Mouse (Mus musculus) frontal cortex, postnatal 36 days (tissue): ENCODE data around the gene Cdc42ep1.
"Not testable (repeated sequence)": the region's sequence is repeated elsewhere in the genome, so short reads cannot be mapped to it uniquely, and the experiment has no call there.

Experiments
- DNase-seq, 2 experiments: peaks; one replicate each; pipeline ENCODE4 v3.0.0; 2022; ENCODE audit warnings: low spot score in 2 of 2

The Cdc42ep1 gene

DNA sequence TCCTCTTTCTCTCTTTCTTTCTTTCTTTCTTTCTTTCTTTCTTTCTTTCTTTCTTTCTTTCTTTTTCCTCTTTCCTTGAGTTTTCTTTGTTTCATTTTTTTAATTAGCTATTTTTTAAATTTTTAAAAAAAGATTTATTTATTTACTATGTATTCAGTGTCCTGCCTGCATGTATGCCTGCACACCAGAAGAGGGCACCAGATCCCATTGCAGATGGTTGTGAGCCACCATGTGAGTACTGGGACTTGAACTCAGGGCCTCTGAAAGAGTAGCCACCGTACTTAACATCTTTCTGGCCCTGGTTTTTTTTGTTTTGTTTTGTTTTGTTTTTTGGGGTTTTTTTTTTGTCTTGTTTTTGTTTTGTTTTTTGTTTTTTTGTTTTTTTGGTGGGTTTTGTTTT, 12.8 kb upstream of the Cdc42ep1 start:
- DNase-seq: no peak

DNA sequence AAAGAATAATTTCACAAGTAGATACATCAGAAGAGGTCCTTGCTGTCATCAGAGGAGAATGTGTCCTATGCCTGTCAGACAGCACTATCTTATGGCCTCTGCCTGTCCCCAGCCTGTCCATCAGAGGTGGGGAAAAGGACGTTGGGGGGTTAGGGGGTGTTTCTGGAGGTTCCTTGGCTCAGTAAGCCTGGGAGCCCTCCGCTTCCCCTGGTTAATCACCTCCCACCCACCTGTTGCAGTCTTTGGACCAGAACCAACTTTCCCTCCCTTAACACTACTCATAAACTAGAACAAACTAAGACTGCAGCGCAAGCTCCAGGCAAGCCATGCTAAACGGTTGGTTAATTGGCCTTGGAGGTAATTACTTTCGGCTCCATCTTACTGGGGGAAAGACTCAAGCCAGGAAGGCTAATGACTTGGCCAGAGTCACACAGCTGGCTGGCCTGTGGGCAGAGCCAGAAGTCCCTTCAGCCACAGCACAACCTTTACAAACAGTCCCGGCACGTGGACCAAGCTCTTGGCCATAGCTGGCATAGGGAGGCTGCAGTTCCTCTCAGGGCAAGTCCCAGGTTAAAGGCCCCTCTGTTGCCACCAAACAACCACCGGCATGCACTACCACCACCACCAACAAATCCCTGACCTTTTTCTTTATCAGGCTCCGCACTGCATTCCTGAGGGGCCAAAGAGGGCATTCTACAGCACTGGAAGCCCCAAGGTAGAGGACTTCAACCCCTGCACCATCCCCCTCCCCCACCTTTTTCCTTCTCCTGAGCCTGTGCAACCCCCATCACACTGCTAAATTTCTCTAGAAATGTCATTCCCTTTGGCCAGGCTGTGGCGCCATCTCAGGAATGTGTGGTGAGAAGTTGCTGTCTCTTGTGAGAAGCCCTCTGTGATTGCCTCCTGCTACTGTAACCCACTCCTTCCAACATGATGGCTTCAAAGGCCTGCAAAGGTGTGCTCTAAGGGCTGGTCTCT, 11.4 kb upstream of the Cdc42ep1 start:
- no peak for DNase-seq

DNA sequence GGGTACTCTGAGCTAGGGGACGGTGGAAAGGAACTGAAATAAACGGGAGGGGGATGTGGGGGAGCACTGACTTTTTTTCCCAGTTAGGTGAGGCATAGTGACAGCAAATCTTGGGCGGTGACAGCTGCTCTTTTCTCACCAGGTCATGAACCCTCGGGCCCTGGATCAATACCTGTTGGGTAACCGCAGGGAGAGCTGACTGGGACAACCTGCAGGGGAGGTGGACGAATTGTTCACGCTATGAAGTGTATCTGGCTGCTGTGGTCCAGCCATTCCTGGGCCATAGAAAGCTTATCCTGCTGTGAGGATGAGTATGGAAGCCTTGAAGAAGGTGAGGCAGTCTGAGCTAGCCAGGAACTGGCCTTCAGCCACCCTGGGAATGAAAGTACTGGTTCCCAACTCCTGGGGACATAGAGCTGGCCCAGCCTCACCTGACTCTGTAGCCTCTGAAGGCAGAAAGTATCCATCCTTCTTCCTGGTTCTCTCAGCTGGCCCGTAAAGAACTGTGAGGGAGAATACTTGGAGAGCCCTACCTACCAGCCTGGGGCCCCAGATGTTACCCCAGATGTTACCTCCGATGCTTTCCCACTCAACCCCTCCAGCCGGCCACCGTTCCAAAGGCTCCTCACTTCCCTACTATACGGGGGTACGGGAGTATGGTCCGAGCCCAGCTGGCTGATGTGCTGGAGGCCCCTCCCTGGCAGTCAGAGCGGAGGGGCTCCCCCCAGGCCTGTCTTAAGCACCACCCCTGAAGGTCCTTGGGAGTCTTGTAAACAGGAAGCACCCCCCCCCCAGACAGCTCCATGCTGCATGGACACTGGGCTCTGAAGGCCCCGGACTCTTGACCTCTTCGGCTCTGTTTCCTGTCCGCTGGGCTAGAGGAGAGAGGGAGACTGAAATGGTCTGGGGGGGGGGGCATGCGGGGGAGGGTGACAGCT, 10.4 kb upstream of the Cdc42ep1 start:
- DNase-seq: no peak

DNA sequence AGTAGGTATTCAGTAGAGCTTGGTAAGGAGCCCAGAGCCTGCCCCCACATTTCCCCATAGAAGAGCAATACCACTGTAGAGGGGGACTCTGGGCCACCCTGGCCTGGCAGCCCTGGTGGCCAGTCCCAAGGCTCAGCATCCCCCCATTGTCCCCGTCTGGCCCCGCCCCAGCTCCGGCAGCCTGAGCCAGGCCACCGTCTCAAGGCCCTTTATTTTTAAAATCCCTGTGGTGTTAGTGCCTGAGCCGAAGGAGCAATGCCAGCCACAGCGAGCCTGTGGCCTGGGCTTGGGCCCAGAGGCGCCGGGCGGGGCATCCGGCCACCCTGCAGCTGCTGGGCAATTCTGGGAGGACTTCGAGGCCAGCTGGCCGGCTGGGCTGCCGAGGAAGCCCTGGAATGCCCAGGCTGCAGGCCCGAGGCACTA, 9.7 kb upstream of the Cdc42ep1 start:
- peak; percentile 55 to 66 for DNase-seq

DNA sequence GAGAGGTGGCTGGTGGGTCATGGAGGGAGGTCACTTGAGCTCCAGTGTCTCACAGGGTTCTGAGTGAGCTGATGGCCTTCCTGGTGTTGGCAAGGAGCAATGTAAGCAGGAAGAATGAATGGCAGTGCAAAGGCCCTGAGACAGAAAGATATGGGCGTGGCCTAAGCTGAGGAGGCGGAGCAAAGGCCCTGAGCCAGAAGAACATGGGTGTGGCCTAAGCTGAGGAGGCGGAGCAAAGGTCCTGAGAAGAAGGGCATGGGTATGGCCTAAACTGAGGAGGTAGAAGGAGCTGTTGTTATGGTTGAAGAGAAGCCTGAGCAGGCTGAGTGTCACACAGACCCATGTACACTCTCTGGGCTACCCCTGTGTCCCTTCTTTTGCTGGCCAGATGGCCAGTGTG, 8.8 kb upstream of the Cdc42ep1 start:
- no peak for DNase-seq

DNA sequence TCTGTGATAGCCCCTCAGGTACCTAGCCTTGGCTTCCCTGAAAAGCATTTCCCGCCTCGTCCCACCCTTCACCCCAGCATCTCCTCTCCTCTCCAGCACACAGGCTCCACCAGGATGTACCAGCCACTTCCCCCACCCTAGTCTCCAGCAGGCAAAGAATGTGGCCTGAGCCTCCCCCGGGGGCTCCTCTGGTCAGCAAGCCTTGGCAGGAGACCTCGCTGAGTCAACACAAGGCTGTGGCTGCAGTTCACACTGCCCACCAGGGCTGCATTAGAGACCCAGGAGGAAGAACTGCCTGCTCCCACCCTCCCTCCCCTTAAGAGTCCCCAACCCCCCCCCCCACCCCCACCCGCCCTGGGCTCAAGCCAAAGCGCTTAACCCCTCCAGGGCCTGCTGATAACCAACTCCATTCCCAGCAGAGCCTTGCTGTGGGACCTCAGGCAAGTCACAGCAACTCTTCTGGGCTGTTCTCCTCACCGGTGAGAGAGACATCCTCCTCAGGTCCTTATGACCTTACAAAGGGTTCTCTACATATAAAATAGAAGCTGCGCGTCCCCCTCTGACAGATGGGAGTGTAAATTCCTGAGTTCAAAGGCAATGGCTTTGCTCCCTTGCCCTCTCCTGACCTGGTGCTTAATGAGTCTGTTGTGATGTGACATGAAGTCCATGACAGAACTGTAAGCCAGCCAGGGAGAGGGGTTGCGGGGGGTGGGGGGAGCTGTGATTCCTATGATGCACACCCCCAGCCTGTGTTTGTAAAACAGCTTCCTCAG, 8.0 kb upstream of the Cdc42ep1 start:
- DNase-seq: no peak

DNA sequence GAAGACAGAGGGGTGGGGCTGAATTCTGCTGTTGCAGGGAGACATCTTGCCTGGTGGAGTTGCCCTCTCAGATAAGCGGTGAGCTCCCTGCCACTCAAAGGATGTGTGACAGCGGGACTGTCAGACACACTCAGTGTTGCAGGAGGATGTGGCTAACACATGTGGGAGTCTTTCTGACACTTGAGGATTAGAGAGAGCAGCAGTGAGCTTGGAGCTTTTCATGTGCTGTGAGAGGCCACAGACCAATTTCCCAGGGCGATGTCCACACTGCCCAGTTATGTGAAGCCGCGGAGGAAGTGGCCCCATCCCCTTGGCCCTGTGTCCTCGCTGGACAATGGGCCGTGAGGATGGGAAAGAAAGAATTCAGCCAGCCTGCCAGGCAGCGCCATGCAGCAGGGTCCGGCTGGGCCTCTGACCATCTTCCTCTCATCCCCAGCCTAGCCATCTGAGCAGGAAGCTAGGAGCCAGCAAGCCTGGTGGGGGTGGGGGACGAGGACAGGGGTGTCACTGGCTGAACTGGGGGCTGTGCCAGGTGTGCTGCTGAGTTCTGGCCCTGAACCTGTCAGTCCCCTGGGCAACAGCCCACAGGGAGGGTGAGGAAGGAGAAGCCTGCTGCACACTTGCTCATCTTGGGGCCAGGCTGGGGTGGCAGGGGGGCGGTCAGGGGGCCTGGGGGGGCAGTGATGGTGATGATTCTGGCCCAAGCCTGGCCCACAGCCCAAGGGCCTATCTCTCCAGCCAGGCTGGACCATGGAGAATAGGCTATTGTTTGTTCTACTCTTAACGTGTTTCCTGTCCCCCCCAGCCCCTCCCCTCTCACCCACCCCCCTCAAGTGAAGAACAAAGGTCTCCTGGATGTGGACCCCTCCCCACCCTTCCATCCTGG, 7.0 kb upstream of the Cdc42ep1 start:
- DNase-seq: no peak

DNA sequence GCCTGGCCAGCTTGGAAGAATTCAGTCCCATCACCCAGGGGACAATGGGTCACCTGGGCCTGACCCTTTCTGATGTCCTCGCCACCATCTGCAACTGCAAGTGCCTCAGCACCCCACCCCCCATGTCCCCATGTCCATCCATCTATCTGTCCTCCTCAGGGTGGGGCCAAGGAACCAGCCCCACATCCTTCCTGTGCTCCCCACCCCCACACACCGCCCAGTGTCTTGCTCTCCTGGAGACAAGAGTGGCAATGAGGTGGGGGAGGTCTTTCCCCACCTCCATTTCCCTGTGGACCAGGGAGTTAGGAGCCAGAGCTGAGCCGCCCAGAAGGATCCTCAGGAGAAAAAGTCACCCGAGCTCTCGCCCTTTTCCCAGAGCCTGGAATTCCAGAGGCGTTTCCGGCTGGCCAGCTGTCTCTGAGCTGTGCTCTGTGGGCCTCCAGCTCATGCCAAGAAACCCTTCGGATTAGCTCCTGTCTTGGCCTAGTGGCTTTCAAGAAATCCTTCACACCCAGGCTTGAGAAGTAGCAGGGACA, 6.3 kb upstream of the Cdc42ep1 start:
- DNase-seq: no peak

DNA sequence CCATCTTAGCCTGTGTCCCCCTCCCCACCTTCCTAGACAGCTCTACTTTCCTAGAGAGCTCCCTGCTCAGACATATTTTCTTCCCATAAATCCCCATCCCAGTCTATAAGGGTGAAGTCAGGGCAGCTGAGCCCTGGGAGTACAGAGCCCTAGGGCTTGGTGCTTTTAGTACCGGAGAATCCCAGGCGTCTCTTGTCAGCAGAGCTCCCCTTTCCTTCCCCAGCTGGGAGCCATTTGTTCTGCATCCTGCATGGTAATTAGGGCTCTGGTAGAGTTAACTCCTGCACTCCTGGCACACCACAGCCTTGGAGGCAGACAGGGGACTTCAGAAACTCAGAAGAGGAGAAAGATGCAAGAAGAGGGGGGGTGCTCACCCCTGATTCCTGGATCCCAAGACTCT, 2.7 kb upstream of the Cdc42ep1 start:
- DNase-seq: no peak

DNA sequence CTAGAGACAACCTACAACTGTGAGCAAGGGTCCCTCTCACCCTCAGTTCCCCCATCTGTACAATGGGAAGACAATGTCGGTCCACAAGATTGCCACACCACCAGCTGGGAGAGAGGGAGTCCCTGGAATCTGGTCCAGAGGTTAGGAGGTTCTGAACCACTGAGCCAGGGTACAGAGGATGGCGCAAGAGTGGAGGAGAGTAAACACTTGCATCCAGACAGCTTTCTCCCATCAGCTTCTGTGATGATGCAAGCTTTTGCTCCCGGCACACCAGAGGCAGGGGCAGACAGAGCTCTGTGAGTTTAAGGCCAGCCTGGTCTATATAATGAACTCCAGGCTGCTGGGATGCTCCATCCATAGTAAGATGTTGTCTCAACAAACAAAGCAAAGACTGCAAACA, 2.2 kb upstream of the Cdc42ep1 start:
- DNase-seq: no peak

DNA sequence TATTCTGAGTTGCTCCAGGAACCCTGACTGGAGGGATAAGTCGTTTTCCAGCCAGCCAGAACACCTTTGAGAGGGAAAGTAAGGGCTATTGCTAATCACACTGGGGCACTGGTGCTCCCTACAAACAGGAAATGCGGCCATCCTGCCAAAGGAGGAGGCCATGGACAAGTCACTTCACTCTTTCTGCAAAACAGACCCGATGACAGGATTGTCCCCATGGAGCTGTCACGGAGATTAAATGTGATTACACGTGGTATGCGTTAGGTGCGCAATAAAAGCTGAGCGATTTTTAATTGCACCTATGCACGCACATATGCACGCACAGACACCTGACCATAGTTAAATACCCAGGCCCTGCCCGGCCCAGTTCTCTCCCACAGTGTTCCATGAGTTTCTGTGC, 1.7 kb upstream of the Cdc42ep1 start:
- DNase-seq: no peak

DNA sequence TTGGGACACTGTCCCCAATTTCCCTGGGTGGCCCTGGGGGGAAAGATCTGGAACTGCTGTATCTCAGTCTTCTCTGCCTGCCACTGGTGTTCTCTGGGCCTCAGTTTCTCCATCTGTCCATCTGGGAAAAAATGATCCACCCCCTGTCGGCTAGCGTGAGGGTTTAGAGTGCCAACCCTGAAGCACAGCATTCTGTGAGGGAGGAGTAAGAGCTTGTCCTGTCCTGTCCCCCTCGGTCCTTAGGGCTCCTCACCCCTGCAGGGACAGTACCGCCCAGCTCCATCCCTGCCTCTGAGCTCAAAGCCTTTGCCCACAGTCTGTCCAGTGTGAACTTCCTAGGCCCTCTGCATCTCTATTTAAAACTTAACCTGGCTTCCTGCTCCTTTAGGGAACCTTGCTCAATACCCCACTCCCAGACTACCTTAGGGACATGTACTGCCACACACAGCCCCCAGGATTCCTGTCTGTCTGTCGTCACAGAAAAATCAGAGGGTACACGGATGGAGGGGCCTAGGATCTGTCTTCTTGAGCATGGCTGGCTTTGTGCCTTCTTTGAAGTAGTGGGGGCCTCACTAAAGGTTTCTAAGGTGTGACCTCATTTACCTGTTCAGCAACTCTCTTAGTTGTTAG, 1.1 kb upstream of the Cdc42ep1 start:
- DNase-seq: no peak

DNA sequence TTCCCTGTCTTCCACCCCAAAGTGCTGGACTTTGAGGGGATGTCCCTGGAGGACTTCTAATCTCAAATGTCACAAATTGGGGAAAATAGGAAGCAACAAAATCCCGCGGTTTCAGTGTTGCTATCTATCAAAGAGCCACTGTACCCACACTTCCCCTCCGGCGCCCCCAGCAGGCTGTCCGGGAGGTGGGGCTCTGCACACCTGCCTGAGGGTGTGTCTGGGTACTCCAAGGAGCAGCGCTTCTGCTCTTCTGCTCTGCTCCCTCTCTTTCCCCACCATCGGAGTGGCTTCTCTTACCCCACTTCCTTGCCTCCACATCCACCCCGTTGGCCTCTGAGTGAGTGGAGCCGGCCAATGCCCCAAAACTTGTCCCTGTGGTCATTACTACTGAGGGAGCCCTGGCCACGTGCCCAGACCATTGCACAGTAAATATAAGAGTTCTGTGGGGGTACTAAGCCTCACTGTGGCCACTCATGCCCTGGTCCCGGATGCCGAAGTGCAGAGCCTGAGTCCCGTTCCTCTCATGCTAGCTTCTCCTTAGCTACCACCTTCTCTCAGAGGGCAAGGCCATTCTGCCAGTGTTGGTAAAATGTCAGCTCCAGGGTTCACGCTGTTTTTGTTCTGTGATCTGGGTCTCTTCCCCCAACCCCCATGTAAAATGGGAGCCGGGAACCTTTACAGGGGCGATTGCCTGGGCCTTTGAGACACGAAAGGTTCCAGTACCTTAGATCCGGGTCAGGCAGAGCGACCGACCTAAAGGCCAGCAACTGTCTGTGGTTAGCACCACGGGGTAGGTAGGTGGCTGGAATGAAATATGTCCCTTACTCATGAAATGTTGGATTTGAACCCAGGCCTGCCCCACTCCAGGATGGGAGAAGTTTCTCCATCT, 1.4 kb downstream of the Cdc42ep1 start:
- no peak for DNase-seq

DNA sequence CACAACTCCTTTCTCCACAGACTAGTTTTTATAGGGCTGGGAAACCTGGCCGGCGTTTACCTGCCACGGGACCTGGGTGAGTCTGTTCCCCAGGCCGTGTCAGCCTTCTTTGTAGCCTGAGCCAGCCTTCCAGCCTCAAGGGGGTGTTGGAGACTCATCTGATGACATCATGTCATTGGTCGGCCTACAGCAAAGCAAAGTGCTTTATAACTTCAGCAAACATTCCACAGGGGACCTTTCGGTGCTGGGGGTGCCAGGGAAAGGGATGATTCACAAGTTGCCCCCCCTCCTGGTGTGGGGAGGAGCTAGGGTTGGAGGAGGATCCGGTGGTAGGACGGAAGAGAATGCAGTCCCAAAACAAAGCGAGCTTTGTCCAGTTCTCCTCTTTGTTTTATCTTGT, 2.4 kb downstream of the Cdc42ep1 start:
- no peak for DNase-seq

DNA sequence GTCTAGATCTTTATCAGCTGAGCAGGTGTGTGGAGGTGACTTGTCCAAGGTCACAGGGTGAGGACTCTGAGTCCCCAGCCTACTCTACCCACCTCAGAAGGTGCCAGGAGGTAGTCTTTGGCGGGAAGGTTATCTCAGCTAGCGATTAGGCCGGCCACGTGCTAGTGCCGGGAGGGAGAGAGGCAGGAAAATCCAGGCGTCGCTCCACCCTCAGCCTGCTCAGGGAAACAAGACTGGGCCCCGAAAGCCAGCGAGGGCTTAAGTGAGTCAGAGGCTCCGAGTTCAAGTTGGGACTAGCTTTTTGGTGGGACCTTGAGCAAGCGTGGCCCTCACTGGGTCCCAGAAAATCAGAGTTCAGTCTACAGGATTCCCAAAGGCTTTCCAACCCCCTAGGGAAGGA, 2.9 kb downstream of the Cdc42ep1 start:
- no peak for DNase-seq

DNA sequence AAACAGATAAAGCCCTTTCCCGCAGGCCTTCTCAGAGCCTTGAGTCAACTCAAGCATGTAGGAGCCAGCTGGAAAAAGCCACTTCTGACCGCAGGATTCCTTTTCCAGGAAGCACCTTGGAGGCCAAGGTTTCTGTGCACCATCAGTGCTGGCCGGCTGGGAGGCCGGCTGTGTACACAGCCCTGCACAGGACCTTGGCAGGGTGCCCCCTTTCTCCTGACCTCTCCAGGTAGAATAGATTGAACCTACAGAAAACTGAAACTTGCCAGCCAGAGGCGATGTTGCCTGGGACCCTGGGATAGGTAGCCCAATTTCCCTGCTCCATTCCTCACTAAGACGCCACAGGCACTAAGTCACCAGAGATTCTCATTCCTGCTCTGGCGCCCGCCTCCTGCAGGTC, 3.4 kb downstream of the Cdc42ep1 start:
- no peak for DNase-seq

DNA sequence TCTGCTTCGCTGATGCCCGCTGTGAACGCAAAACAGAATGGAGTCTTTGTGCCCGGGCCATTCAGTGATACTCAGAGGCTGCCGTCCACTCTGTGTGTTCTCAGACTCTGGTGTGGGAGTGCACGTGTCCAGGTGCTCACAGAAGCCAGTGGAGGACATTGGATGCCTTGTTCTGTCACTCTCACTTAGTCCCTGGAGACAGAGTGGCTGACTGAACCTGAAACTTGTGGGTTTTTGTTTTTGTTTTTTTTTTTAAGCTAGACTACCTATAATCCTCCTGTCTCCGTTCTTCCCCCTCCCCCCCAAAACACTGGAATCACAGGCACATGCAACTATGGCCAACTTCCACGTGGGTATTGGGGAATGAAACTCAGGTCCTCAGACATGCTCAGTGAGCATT, 3.9 kb downstream of the Cdc42ep1 start:
- no peak for DNase-seq

DNA sequence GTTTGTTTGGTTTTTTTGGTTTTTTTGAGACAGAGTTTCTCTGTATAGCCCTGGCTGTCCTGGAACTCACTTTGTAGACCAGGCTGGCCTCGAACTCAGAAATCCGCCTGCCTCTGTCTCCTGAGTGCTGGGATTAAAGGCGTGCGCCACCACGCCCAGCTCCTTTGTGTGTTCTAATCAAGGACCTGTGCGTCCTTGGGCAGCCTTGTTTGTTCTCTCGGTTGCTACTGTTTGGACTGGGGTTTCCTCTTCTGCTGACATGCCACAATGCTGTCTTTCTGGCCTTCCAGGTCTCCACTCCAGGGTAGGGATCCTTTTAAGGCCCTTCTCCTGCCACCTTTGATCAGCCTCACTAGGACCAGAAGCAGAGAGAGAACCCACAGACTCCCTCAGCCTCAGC, 4.4 kb downstream of the Cdc42ep1 start:
- DNase-seq: not testable (repeated sequence)

DNA sequence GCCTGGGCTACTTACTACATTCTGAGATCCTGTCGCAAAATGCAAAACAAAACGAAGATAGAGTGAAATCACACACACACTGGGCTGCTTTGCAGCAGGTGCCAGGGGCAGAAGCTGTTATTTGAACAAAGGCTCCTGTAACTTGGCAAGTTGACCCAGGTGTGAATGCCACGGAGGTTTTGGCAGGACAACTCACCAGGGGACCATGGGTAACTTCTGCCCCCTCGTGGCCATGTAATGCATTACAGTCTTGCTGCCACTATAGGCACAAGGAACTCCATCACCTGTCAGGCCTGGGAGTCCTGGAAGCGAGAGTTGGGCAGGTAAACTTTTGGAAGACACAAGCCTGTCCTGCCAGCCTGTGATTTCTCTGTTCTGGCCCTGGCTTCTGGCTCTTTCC, 6.0 kb downstream of the Cdc42ep1 start:
- DNase-seq: peak; percentile 79 to 83
